12 mouse cellular contexts compared by ENCODE assay signal in genomic region chr3:87761408-87762375, GRCm38 (mm10). TPM values are rescaled to one million over a fixed set of nuclear protein-coding genes. Genes with fewer than 3 reads are reported as not detected.
DNase-seq lines count a peak whose midpoint lies in the region; ATAC-seq and TF ChIP-seq lines count a peak whose summit lies in the region.
"Had no signal": no experiment of that assay in that cellular context is flagged by ENCODE, and none has a peak within 500 bp of the region (broad histone marks: within the 10 kb centered on the region; RNA-seq: fewer than 3 reads in every experiment).

No protein-coding gene starts in this region.

- DNase-seq in lung, postnatal 0 days (ENCODE audit: low spot score), result no peak
- no peak for DNase-seq in adrenal gland, adult (ENCODE audit: inconsistent age in 2 of 2, low spot score in 1 of 2)
- DNase-seq in thymus, postnatal 25 days, result no peak
- DNase-seq: cerebellum, postnatal 25 days; gastrocnemius, postnatal 36 days had no signal

- no peaks in the 10 kb centered on the region for H3K27me3 ChIP-seq in lung, embryonic 15.5 days
- no peaks in the 10 kb centered on the region for H3K27me3 ChIP-seq in lung, postnatal 0 days (replicated peaks; ENCODE audit: insufficient read depth, low read length)
- H3K27me3 ChIP-seq in embryonic facial prominence, embryonic 15.5 days, result 0 out of 2 replicates have a peak, but pooled peaks cover 6% of the 10 kb centered on the region
- H3K27me3 ChIP-seq in kidney, embryonic 16.5 days (ENCODE audit: insufficient read depth, low read length), result no peaks in the 10 kb centered on the region
- no peaks in the 10 kb centered on the region for H3K27me3 ChIP-seq in stomach, embryonic 15.5 days (replicated peaks)

- peaks cover 60% of the 10 kb centered on the region for H3K4me1 ChIP-seq in lung, embryonic 15.5 days
- peaks cover 7% of the 10 kb centered on the region for H3K4me1 ChIP-seq in lung, postnatal 0 days (ENCODE audit: insufficient read depth, low read depth, low read length)
- H3K4me1 ChIP-seq in embryonic facial prominence, embryonic 15.5 days, result peaks cover 49% of the 10 kb centered on the region
- H3K4me1 ChIP-seq in kidney, embryonic 16.5 days (ENCODE audit: insufficient read depth, low read length), result peaks cover 70% of the 10 kb centered on the region
- H3K4me1 ChIP-seq in stomach, embryonic 15.5 days, result peaks cover 46% of the 10 kb centered on the region

- no peak overlapping the region for H3K4me2 ChIP-seq in lung, embryonic 15.5 days
- H3K4me2 ChIP-seq in lung, postnatal 0 days (replicated peaks; ENCODE audit: low read depth, low read length), result no peak overlapping the region
- no peak overlapping the region for H3K4me2 ChIP-seq in embryonic facial prominence, embryonic 15.5 days (replicated peaks)
- no peak overlapping the region for H3K4me2 ChIP-seq in kidney, embryonic 16.5 days (replicated peaks; ENCODE audit: low read depth, low read length)
- peak overlapping the region; percentile 8; the same call in 1 of the 2 replicates for H3K4me2 ChIP-seq in stomach, embryonic 15.5 days
- H3K4me2 ChIP-seq: forebrain, embryonic 12.5 days had no signal

- ATAC-seq in lung, embryonic 15.5 days (ENCODE audit: borderline replicate concordance, extremely low read depth, low FRiP score, low TSS enrichment), result no peak
- ATAC-seq in lung, postnatal 0 days, result no peak
- ATAC-seq in embryonic facial prominence, embryonic 15.5 days (ENCODE audit: insufficient number of reproducible peaks, low FRiP score, low TSS enrichment, low read depth), result no peak
- peak; percentile 12; the same call in 1 of the 2 replicates for ATAC-seq in kidney, embryonic 16.5 days (ENCODE audit: low FRiP score, low TSS enrichment)
- ATAC-seq in stomach, embryonic 15.5 days (ENCODE audit: insufficient read depth, low FRiP score, low read depth), result no peak
- no peak for ATAC-seq in inflammation-experienced regulatory T-cells, adult 6 months

- H3K27ac ChIP-seq in lung, embryonic 15.5 days, result no peak overlapping the region; the same call in 1 of the 2 replicates
- no peak overlapping the region for H3K27ac ChIP-seq in lung, postnatal 0 days (ENCODE audit: low read length)
- H3K27ac ChIP-seq in embryonic facial prominence, embryonic 15.5 days (replicated peaks), result peak overlapping the region; percentile 18
- H3K27ac ChIP-seq in kidney, embryonic 16.5 days (ENCODE audit: low read length), result peak overlapping the region; percentile 43; the same call in 1 of the 2 replicates
- no peak overlapping the region for H3K27ac ChIP-seq in stomach, embryonic 15.5 days
- H3K27ac ChIP-seq: forebrain, embryonic 12.5 days had no signal

- no peaks in the 10 kb centered on the region for H3K9me3 ChIP-seq in lung, embryonic 15.5 days
- H3K9me3 ChIP-seq in lung, postnatal 0 days (ENCODE audit: low read length), result no peaks in the 10 kb centered on the region
- no peaks in the 10 kb centered on the region for H3K9me3 ChIP-seq in embryonic facial prominence, embryonic 15.5 days (replicated peaks)
- H3K9me3 ChIP-seq in kidney, embryonic 16.5 days (ENCODE audit: low read length), result no peaks in the 10 kb centered on the region
- H3K9me3 ChIP-seq in stomach, embryonic 15.5 days, result no peaks in the 10 kb centered on the region
- H3K9me3 ChIP-seq: forebrain, embryonic 12.5 days had no signal

- H3K36me3 ChIP-seq in lung, embryonic 15.5 days, result peaks cover 9% of the 10 kb centered on the region; the same call in 1 of the 2 replicates
- no peaks in the 10 kb centered on the region for H3K36me3 ChIP-seq in lung, postnatal 0 days (ENCODE audit: insufficient read depth, low read length)
- H3K36me3 ChIP-seq in embryonic facial prominence, embryonic 15.5 days, result no peaks in the 10 kb centered on the region
- H3K36me3 ChIP-seq in kidney, embryonic 16.5 days (ENCODE audit: insufficient read depth, low read length), result peaks cover 17% of the 10 kb centered on the region
- no peaks in the 10 kb centered on the region; the same call in 1 of the 2 replicates for H3K36me3 ChIP-seq in stomach, embryonic 15.5 days
- H3K36me3 ChIP-seq: forebrain, embryonic 12.5 days had no signal

- H3K9ac ChIP-seq in lung, embryonic 15.5 days, result 0 out of 2 replicates have a peak overlapping the region, but pooled peaks have one; percentile 4
- no peak overlapping the region for H3K9ac ChIP-seq in lung, postnatal 0 days (replicated peaks; ENCODE audit: low read depth)
- no peak overlapping the region for H3K9ac ChIP-seq in embryonic facial prominence, embryonic 15.5 days
- 0 out of 2 replicates have a peak overlapping the region, but pooled peaks have one; percentile 31 for H3K9ac ChIP-seq in kidney, embryonic 16.5 days (replicated peaks; ENCODE audit: low read length)
- H3K9ac ChIP-seq in stomach, embryonic 15.5 days, result no peak overlapping the region
- H3K9ac ChIP-seq: forebrain, embryonic 12.5 days had no signal

- no peak overlapping the region for H3K4me3 ChIP-seq in lung, embryonic 15.5 days
- H3K4me3 ChIP-seq in lung, postnatal 0 days (ENCODE audit: low read depth, low read length), result no peak overlapping the region
- no peak overlapping the region for H3K4me3 ChIP-seq in embryonic facial prominence, embryonic 15.5 days (replicated peaks)
- no peak overlapping the region for H3K4me3 ChIP-seq in kidney, embryonic 16.5 days (ENCODE audit: low read length)
- no peak overlapping the region for H3K4me3 ChIP-seq in stomach, embryonic 15.5 days (replicated peaks)
- H3K4me3 ChIP-seq: forebrain, embryonic 12.5 days had no signal

- 56% methylated on average over 20 of the region's 20 CpGs for WGBS in lung, embryonic 15.5 days
- WGBS in lung, postnatal 0 days, result 56% methylated on average over 19 of the region's 20 CpGs
- 49% methylated on average over 20 of the region's 20 CpGs for WGBS in embryonic facial prominence, embryonic 15.5 days
- 65% methylated on average over 20 of the region's 20 CpGs for WGBS in kidney, embryonic 16.5 days
- WGBS in stomach, embryonic 15.5 days, result 69% methylated on average over 20 of the region's 20 CpGs

- TF ChIP-seq CTCF in lung, postnatal 0 days (IDR thresholded peaks at IDR 0.05), result no peak

- TF ChIP-seq EP300 in lung, postnatal 0 days (IDR thresholded peaks at IDR 0.05), result no peak

RNA-seq across cellular contexts. Expression of gene Lrrc71, which starts 13.3 kb away (rescaled TPM):
- polyA plus RNA-seq in lung, embryonic 15.5 days (2015; fragmentation: Nextera tagmentation; extraction: Ambion mirVana), result 1.3 and 1.6 TPM in 2 replicates
- polyA plus RNA-seq in lung, postnatal 0 days (2015; fragmentation: Nextera tagmentation; extraction: Ambion mirVana), result 8.9 and 9.3 TPM in 2 replicates
- 3.3 and 5.4 TPM in 2 replicates for polyA plus RNA-seq in embryonic facial prominence, embryonic 15.5 days (2015; fragmentation: Nextera tagmentation; extraction: Ambion mirVana)
- 0.87 and 0.89 TPM in 2 replicates for polyA plus RNA-seq in kidney, embryonic 16.5 days (2015; fragmentation: Nextera tagmentation; extraction: Ambion mirVana)
- polyA plus RNA-seq in stomach, embryonic 15.5 days (2015; fragmentation: Nextera tagmentation; extraction: Ambion mirVana), result 0.37 and 0.53 TPM in 2 replicates
- 1 to 10 TPM in 2 of 3 experiments, under 1 TPM in 1; 0.82 to 1.1 (median 1.1) TPM for polyA plus RNA-seq in inflammation-experienced regulatory T-cells, adult 6 months (2017; shearing (Covaris generic))

RNA-seq across cellular contexts. Expression of gene Ntrk1, which starts 33.3 kb away (rescaled TPM):
- 1.2 and 2.5 TPM in 2 replicates for polyA plus RNA-seq in lung, embryonic 15.5 days (2015; fragmentation: Nextera tagmentation; extraction: Ambion mirVana)
- 4.1 and 4.2 TPM in 2 replicates for polyA plus RNA-seq in lung, postnatal 0 days (2015; fragmentation: Nextera tagmentation; extraction: Ambion mirVana)
- polyA plus RNA-seq in embryonic facial prominence, embryonic 15.5 days (2015; fragmentation: Nextera tagmentation; extraction: Ambion mirVana), result 4.2 and 4.9 TPM in 2 replicates
- 6.1 and 6.4 TPM in 2 replicates for polyA plus RNA-seq in kidney, embryonic 16.5 days (2015; fragmentation: Nextera tagmentation; extraction: Ambion mirVana)
- polyA plus RNA-seq in stomach, embryonic 15.5 days (2015; fragmentation: Nextera tagmentation; extraction: Ambion mirVana), result 1.9 and 2.2 TPM in 2 replicates
- polyA plus RNA-seq in inflammation-experienced regulatory T-cells, adult 6 months (2017; shearing (Covaris generic)), result under 1 TPM in 1 of 3 experiments, not detected in 2; 0.17 TPM

RNA-seq across cellular contexts. Expression of gene Insrr, which starts 35.1 kb away (rescaled TPM):
- 0.09 and 0.16 TPM in 2 replicates for polyA plus RNA-seq in lung, embryonic 15.5 days (2015; fragmentation: Nextera tagmentation; extraction: Ambion mirVana)
- polyA plus RNA-seq in lung, postnatal 0 days (2015; fragmentation: Nextera tagmentation; extraction: Ambion mirVana), result 0.02 and 0.12 TPM in 2 replicates
- polyA plus RNA-seq in embryonic facial prominence, embryonic 15.5 days (2015; fragmentation: Nextera tagmentation; extraction: Ambion mirVana), result 0.47 and 0.68 TPM in 2 replicates
- 2.7 and 2.8 TPM in 2 replicates for polyA plus RNA-seq in kidney, embryonic 16.5 days (2015; fragmentation: Nextera tagmentation; extraction: Ambion mirVana)
- polyA plus RNA-seq in stomach, embryonic 15.5 days (2015; fragmentation: Nextera tagmentation; extraction: Ambion mirVana), result 0.59 and 0.89 TPM in 2 replicates
- polyA plus RNA-seq in inflammation-experienced regulatory T-cells, adult 6 months (2017; shearing (Covaris generic)), result 1 to 10 TPM in 2 of 3 experiments, under 1 TPM in 1; 0.42 to 1.2 (median 1.1) TPM
- polyA plus RNA-seq: heart, postnatal 0 days had no signal

Comparison
In these comparisons a context has a peak if more than half of its experiments do, and no peak if none do; other contexts are left out.
1. H3K9ac ChIP-seq: peak in lung, embryonic 15.5 days (single experiment) and kidney, embryonic 16.5 days (single experiment); none in lung, postnatal 0 days (single experiment), embryonic facial prominence, embryonic 15.5 days (single experiment) and stomach, embryonic 15.5 days (single experiment).
2. H3K27ac ChIP-seq: peak in embryonic facial prominence, embryonic 15.5 days (single experiment) and kidney, embryonic 16.5 days (single experiment); none in lung, embryonic 15.5 days (single experiment), lung, postnatal 0 days (single experiment) and stomach, embryonic 15.5 days (single experiment).